Mouse (Mus musculus) neural tube, embryonic 15.5 days (tissue): ENCODE data around the gene Hdhd5. TPM values are rescaled to one million over a fixed set of nuclear protein-coding genes. Genes with fewer than 3 reads are reported as not detected.

ENCODE experiments used
- ATAC-seq: fragments of 200-750 bp; cut with Nextera tagmentation; 2 replicates; pipeline ENCODE4 v1.8.0; 2017; ENCODE audit warnings: mild to moderate bottlenecking, moderate TSS enrichment, moderate library complexity; ENCODE audit not compliant: low FRiP score
- H3K27ac ChIP-seq: fragments of 300-500 bp; sonication (generic); replicated peaks from 2 replicates; pipeline ENCODE4 v1.5.1; 2015; ENCODE audit warnings: mild to moderate bottlenecking, inconsistent platforms
- H3K27me3 ChIP-seq: fragments of 300-500 bp; sonication (generic); replicated peaks from 2 replicates; pipeline ENCODE4 v1.6.1; 2015; ENCODE audit warnings: inconsistent platforms
- H3K36me3 ChIP-seq: fragments of 300-500 bp; sonication (generic); 2 replicates; pipeline ENCODE4 v1.6.1; 2015; ENCODE audit warnings: inconsistent platforms
- H3K4me1 ChIP-seq: fragments of 300-500 bp; sonication (generic); 2 replicates; pipeline ENCODE4 v1.6.1; 2015; ENCODE audit warnings: inconsistent platforms
- H3K4me2 ChIP-seq: fragments of 300-500 bp; sonication (generic); 2 replicates; pipeline ENCODE4 v1.6.1; 2015; ENCODE audit warnings: inconsistent platforms, mild to moderate bottlenecking, moderate library complexity
- H3K4me3 ChIP-seq: fragments of 300-500 bp; sonication (generic); replicated peaks from 2 replicates; pipeline ENCODE4 v1.5.1; 2015; ENCODE audit warnings: mild to moderate bottlenecking, inconsistent platforms
- H3K9ac ChIP-seq: fragments of 300-500 bp; sonication (generic); replicated peaks from 2 replicates; pipeline ENCODE4 v1.6.1; 2015; ENCODE audit warnings: mild to moderate bottlenecking, inconsistent platforms
- H3K9me3 ChIP-seq: fragments of 300-500 bp; sonication (generic); replicated peaks from 2 replicates; pipeline ENCODE4 v1.6.1; 2016; ENCODE audit warnings: inconsistent platforms
- WGBS: fragments of 180-500 bp; shearing (Covaris S2); methylation state at CpG from one replicate; pipeline ENCODE4 v1.1.7; 2015; ENCODE audit warnings: mixed read lengths; 5-methylcytosine and 5-hydroxymethylcytosine counted together
- polyA plus RNA-seq: library from polyadenylated mRNA; unstranded; fragments of >200 nt; fragmentation: Nextera tagmentation; extraction: Ambion mirVana; gene quantifications from 2 replicates; pipeline ENCODE4 v1.2.1, GENCODE M21; 2015

The Hdhd5 gene
- polyA plus RNA-seq, 1 experiment from 2014 or later: 16.8 TPM

DNA sequence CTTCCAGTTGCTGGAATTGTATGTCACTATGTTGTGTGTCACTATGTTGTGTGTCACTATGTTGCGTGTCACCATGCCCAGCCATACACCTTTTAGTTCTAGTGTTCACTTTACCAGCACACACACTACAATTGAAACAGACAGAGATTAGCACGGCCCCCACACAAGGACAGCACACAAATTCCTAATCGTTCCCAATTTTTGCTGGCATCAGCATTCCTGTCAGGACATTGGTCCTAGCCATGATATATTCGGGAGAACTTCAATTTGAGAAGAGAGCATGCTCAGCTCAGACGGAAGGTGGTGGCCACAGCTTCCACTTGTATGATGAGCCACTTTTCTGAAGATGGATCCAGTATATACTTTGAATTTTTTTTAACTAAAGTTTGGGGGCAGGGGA is 6.3 kb downstream of the Hdhd5 start:
- Histone ChIP-seq H3K27ac (no peak overlapping the region), H3K4me3 (no peak overlapping the region), H3K4me2 (no peak overlapping the region), H3K9me3 (no peaks in the 10 kb centered on the region), H3K27me3 (no peaks in the 10 kb centered on the region), H3K9ac (no peak overlapping the region), H3K36me3 (peaks cover 33% of the 10 kb centered on the region), H3K4me1 (peaks cover 18% of the 10 kb centered on the region)
- ATAC-seq: no peak
- 90% methylated on average over 5 of the region's 5 CpGs for WGBS

DNA sequence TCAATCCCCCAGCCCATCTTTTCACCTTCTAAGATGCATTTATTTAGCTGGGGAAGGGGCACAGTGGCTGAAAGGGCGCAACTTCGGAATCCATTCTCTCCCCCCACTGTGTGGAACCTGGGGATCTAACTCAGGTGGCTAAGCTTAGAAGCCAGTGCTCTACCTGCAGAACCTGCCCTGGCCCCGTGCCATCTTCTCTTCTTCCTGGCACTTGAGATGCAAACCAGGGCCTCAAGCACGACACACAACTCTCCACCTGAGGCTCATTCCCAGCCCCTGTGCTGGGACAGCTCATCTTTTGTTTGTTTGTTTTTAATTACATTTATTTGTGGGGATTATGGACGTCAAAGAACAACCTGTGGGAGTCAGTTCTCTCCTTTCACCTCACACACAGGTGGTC is 11.5 kb downstream of the Hdhd5 start:
- Histone ChIP-seq H3K4me1 (no peaks in the 10 kb centered on the region), H3K4me3 (no peak overlapping the region), H3K9me3 (no peaks in the 10 kb centered on the region), H3K27me3 (no peaks in the 10 kb centered on the region), H3K27ac (no peak overlapping the region), H3K4me2 (no peak overlapping the region), H3K36me3 (peaks cover 49% of the 10 kb centered on the region), H3K9ac (no peak overlapping the region)
- WGBS: 90% methylated on average over 5 of the region's 5 CpGs
- ATAC-seq: no peak

DNA sequence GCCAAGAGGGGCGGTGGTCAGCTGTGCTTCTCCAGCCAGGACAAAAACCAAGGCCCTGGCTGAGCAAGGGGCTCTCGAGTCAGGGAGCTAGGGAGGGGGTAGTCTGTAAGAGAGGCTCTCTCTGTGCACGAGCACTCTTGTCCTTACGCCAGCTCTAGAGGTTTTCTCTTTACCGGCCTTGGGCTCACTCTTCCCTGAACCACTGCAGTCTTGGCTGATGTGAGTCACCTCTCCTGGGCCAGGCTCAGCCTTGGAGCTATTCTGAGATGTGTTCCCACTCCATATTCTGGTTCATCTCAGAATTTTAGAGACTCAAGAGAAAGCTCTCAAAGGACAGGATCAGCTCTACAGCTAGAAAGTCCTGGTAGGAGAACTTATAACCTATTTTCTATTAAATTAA is 13.8 kb downstream of the Hdhd5 start:
- H3K36me3 ChIP-seq: peaks cover 57% of the 10 kb centered on the region
- no peak overlapping the region for H3K4me3 ChIP-seq
- ATAC-seq: no peak
- H3K9ac ChIP-seq: no peak overlapping the region
- H3K27me3 ChIP-seq: no peaks in the 10 kb centered on the region
- H3K4me1 ChIP-seq: no peaks in the 10 kb centered on the region
- no peaks in the 10 kb centered on the region for H3K9me3 ChIP-seq
- no peak overlapping the region for H3K4me2 ChIP-seq
- WGBS: 89% methylated on average over 5 of the region's 5 CpGs
- H3K27ac ChIP-seq: no peak overlapping the region

- H3K9ac ChIP-seq: no peak overlapping the region
- no peak overlapping the region for H3K27ac ChIP-seq
- H3K9me3 ChIP-seq: no peaks in the 10 kb centered on the region
- H3K36me3 ChIP-seq: peaks cover 54% of the 10 kb centered on the region
- H3K4me3 ChIP-seq: no peak overlapping the region
- H3K27me3 ChIP-seq: no peaks in the 10 kb centered on the region
- ATAC-seq: no peak
- 88% methylated on average over 6 of the region's 6 CpGs for WGBS
- H3K4me1 ChIP-seq: no peaks in the 10 kb centered on the region
- H3K4me2 ChIP-seq: no peak overlapping the region
Observed at GRCm38 (mm10) chr6:120516879-120517278, 14.2 kb downstream of the Hdhd5 start.

DNA sequence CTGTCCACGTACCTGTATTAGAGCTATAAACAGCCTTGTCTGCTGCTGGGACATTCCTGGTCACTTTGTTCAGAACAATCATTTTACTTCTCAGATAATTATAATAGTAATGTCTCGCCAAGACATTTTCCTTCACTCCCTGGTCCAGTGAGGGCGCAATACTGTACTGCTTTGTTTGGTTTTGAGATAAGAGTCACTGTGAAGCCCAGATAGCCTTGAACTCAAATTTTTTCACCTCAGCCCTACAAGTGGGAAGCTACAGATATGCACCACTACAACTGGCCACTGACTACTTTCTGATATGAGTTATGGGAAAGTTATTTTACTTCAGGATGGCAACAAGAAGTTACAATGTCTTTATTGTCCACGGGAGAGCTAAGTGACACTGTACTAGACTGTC is 14.7 kb downstream of the Hdhd5 start:
- ATAC-seq: no peak
- Histone ChIP-seq H3K27me3 (no peaks in the 10 kb centered on the region), H3K9me3 (no peaks in the 10 kb centered on the region), H3K4me1 (no peaks in the 10 kb centered on the region), H3K4me3 (no peak overlapping the region), H3K36me3 (peaks cover 51% of the 10 kb centered on the region), H3K9ac (no peak overlapping the region), H3K27ac (no peak overlapping the region), H3K4me2 (no peak overlapping the region)
- 95% methylated on average over 4 of the region's 4 CpGs for WGBS

DNA sequence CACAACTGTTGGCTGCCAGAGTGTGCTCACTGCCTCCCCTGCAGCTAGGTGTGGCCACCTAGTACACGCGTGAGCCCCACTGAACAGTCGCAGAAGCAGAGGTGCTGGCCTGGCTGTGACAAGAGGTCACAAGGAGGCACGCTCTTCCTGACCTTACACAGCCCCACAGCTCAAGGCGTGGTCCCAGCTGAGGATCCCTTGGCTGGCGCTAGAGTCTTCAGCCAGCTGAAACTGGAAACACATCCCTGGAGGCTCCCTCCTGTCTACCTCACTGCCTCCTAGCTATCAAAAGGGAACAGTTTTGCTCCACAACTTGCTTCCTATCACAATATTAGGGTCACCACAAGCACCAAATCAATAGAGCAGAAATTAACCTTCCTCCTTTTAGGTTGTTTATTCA is 19.9 kb downstream of the Hdhd5 start:
- Histone ChIP-seq H3K9ac (no peak overlapping the region), H3K36me3 (peaks cover 42% of the 10 kb centered on the region), H3K4me2 (no peak overlapping the region), H3K4me3 (no peak overlapping the region), H3K4me1 (no peaks in the 10 kb centered on the region), H3K27me3 (no peaks in the 10 kb centered on the region), H3K9me3 (no peaks in the 10 kb centered on the region), H3K27ac (no peak overlapping the region)
- WGBS: 85% methylated on average over 6 of the region's 6 CpGs
- ATAC-seq: no peak

GRCm38 (mm10) chr6:120510425-120510824 is 20.7 kb downstream of the Hdhd5 start:
- Histone ChIP-seq H3K36me3 (peaks cover 42% of the 10 kb centered on the region), H3K9me3 (no peaks in the 10 kb centered on the region), H3K4me3 (no peak overlapping the region), H3K27ac (no peak overlapping the region), H3K4me1 (no peaks in the 10 kb centered on the region), H3K9ac (no peak overlapping the region), H3K4me2 (no peak overlapping the region), H3K27me3 (no peaks in the 10 kb centered on the region)
- 88% methylated on average over 8 of the region's 8 CpGs for WGBS
- ATAC-seq: no peak

- Histone ChIP-seq H3K4me2 (no peak overlapping the region), H3K36me3 (peaks cover 42% of the 10 kb centered on the region), H3K9ac (no peak overlapping the region), H3K27ac (no peak overlapping the region), H3K9me3 (no peaks in the 10 kb centered on the region), H3K4me3 (no peak overlapping the region), H3K27me3 (no peaks in the 10 kb centered on the region), H3K4me1 (no peaks in the 10 kb centered on the region)
- no peak for ATAC-seq
- 89% methylated on average over 7 of the region's 7 CpGs for WGBS
Observed at GRCm38 (mm10) chr6:120509975-120510374, 21.1 kb downstream of the Hdhd5 start.

DNA sequence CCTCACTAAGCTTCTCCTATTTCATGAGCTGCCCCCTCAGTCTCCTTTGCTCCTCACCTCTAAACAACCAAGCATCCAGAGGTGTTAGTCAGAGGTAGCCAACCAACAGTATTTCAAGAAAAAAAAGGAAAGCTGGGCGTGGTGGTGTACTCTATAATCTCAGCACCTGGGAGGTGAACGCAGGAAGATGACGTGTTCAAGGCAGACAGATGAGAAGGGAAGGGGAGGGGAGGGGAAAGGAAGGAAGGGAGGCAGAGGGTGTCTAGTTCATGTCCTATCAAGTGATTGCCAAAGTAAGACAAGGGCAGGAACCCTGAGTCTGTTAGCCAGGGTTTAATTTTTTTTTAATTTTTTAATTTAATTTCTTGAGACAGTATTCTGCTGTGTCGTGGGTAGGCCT is 22.5 kb downstream of the Hdhd5 start:
- Histone ChIP-seq H3K9me3 (no peaks in the 10 kb centered on the region), H3K4me3 (no peak overlapping the region), H3K36me3 (peaks cover 30% of the 10 kb centered on the region), H3K27ac (no peak overlapping the region), H3K27me3 (no peaks in the 10 kb centered on the region), H3K4me1 (no peaks in the 10 kb centered on the region), H3K9ac (no peak overlapping the region), H3K4me2 (no peak overlapping the region)
- no peak for ATAC-seq
- 86% methylated on average over 4 of the region's 4 CpGs for WGBS

DNA sequence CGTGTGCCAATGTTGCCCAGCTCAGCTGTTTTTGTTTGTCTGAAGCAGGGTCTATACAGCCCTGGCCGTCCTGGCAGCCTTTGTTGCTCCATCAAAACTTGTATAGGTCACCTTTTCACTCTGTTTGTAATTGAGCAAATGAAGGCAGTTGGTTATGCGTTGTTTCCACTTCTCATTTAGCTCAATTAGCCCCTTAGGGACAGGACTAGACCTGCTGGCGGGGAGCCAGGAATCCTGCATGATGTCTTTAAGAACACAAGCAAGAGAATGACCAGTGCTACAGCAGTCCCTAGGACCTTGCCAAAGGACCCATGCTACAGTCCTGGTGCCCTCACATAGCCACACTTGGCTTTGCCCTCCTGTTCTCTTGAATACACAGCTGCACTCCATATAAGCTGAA is 25.6 kb downstream of the Hdhd5 start:
- H3K9ac ChIP-seq: no peak overlapping the region
- peaks cover 18% of the 10 kb centered on the region for H3K36me3 ChIP-seq
- H3K27me3 ChIP-seq: no peaks in the 10 kb centered on the region
- 0 out of 2 replicates have a peak, but pooled peaks have one; percentile 41 for ATAC-seq
- H3K27ac ChIP-seq: no peak overlapping the region
- H3K4me1 ChIP-seq: no peaks in the 10 kb centered on the region
- no peak overlapping the region for H3K4me2 ChIP-seq
- H3K9me3 ChIP-seq: no peaks in the 10 kb centered on the region
- 63% methylated on average over 4 of the region's 4 CpGs for WGBS
- no peak overlapping the region for H3K4me3 ChIP-seq

DNA sequence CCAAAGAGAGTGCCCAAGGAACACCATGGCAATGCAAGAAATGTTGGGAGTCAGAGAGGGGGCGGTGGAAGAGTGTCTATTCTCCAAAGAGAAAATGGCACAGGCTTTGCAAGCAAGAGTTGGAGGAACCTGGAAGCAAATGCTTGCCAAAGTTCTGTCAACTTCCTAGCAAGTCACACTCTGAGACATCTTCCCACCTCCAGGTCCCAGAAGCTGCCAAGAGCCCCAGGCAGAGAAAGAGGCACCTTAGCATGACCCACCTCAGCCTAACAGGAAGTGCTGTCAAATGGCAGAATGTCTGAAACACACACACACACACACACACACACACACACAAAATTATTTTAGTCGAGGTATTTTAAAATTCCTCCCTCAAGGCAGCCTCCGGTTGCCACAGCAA is 27.1 kb downstream of the Hdhd5 start:
- WGBS: 74% methylated on average over 3 of the region's 3 CpGs
- Histone ChIP-seq H3K27ac (no peak overlapping the region), H3K9ac (no peak overlapping the region), H3K9me3 (no peaks in the 10 kb centered on the region), H3K4me2 (no peak overlapping the region), H3K4me1 (no peaks in the 10 kb centered on the region), H3K4me3 (no peak overlapping the region), H3K27me3 (no peaks in the 10 kb centered on the region), H3K36me3 (peaks cover 4% of the 10 kb centered on the region; the same call in 1 of the 2 replicates)
- ATAC-seq: no peak

GRCm38 (mm10) chr6:120496544-120496943 is 34.6 kb downstream of the Hdhd5 start:
- no peak overlapping the region for H3K27ac ChIP-seq
- no peak overlapping the region for H3K4me2 ChIP-seq
- no peak overlapping the region for H3K4me3 ChIP-seq
- no peak overlapping the region for H3K9ac ChIP-seq
- 27% methylated on average over 3 of the region's 3 CpGs for whole genome bisulfite sequencing
- H3K27me3 ChIP-seq: no peaks in the 10 kb centered on the region
- peaks cover 33% of the 10 kb centered on the region for H3K4me1 ChIP-seq
- H3K36me3 ChIP-seq: no peaks in the 10 kb centered on the region
- no peaks in the 10 kb centered on the region for H3K9me3 ChIP-seq
- no peak for ATAC-seq
